In genomic region chr5:111063155-111063554, GRCm38 (mm10) we compare ENCODE assay signal across 21 mouse cellular contexts.
DNase-seq lines count a peak whose midpoint lies in the region; ATAC-seq lines count a peak whose summit lies in the region.
"Had no signal": no experiment of that assay in that cellular context is flagged by ENCODE, and none has a peak within 500 bp of the region (broad histone marks: within the 10 kb centered on the region; RNA-seq: fewer than 3 reads in every experiment).

No protein-coding gene starts in this region.

- no peaks in the 10 kb centered on the region for H3K36me3 ChIP-seq in forebrain, embryonic 14.5 days (ENCODE audit: control insufficient read depth, insufficient read depth, low read length)
- no peaks in the 10 kb centered on the region for H3K36me3 ChIP-seq in forebrain, embryonic 16.5 days (ENCODE audit: control insufficient read depth, insufficient read depth)
- no peaks in the 10 kb centered on the region for H3K36me3 ChIP-seq in heart, embryonic 10.5 days
- H3K36me3 ChIP-seq: embryonic facial prominence, embryonic 12.5 days; embryonic facial prominence, embryonic 15.5 days; hindbrain, embryonic 12.5 days; hindbrain, embryonic 15.5 days had no signal

- peaks cover 36% of the 10 kb centered on the region for H3K4me1 ChIP-seq in forebrain, embryonic 14.5 days (ENCODE audit: control insufficient read depth, insufficient read depth, low read length)
- peaks cover 50% of the 10 kb centered on the region for H3K4me1 ChIP-seq in forebrain, embryonic 16.5 days (replicated peaks; ENCODE audit: control insufficient read depth, insufficient read depth, low read length)
- H3K4me1 ChIP-seq in heart, embryonic 10.5 days = peaks cover 9% of the 10 kb centered on the region; the same call in 1 of the 2 replicates

- H3K27me3 ChIP-seq in forebrain, embryonic 14.5 days (replicated peaks; ENCODE audit: control insufficient read depth, insufficient read depth, low read length) = no peaks in the 10 kb centered on the region
- no peaks in the 10 kb centered on the region for H3K27me3 ChIP-seq in forebrain, embryonic 16.5 days (replicated peaks; ENCODE audit: control insufficient read depth, insufficient read depth, low read length)
- peaks cover 68% of the 10 kb centered on the region for H3K27me3 ChIP-seq in heart, embryonic 10.5 days (ENCODE audit: insufficient read depth, poor library complexity, severe bottlenecking)
- H3K27me3 ChIP-seq: embryonic facial prominence, embryonic 12.5 days; embryonic facial prominence, embryonic 15.5 days; hindbrain, embryonic 12.5 days; hindbrain, embryonic 15.5 days had no signal

- H3K27ac ChIP-seq in forebrain, embryonic 14.5 days (ENCODE audit: low read depth, low read length) = 0 out of 2 replicates have a peak overlapping the region, but pooled peaks have one; percentile 55
- H3K27ac ChIP-seq in forebrain, embryonic 16.5 days (ENCODE audit: low read length) = no peak overlapping the region
- H3K27ac ChIP-seq in heart, embryonic 10.5 days = no peak overlapping the region
- H3K27ac ChIP-seq: embryonic facial prominence, embryonic 12.5 days; embryonic facial prominence, embryonic 15.5 days; hindbrain, embryonic 12.5 days; hindbrain, embryonic 15.5 days had no signal

- H3K4me3 ChIP-seq in forebrain, embryonic 14.5 days (ENCODE audit: low read depth, low read length) = no peak overlapping the region
- H3K4me3 ChIP-seq in forebrain, embryonic 16.5 days (replicated peaks; ENCODE audit: low read length) = no peak overlapping the region
- H3K4me3 ChIP-seq in heart, embryonic 10.5 days = no peak overlapping the region
- H3K4me3 ChIP-seq: embryonic facial prominence, embryonic 12.5 days; embryonic facial prominence, embryonic 15.5 days; hindbrain, embryonic 12.5 days; hindbrain, embryonic 15.5 days had no signal

- no peak overlapping the region for H3K4me2 ChIP-seq in forebrain, embryonic 14.5 days (ENCODE audit: low read length)
- no peak overlapping the region for H3K4me2 ChIP-seq in forebrain, embryonic 16.5 days (ENCODE audit: low read length)
- H3K4me2 ChIP-seq: embryonic facial prominence, embryonic 12.5 days; embryonic facial prominence, embryonic 15.5 days; hindbrain, embryonic 12.5 days; hindbrain, embryonic 15.5 days had no signal

- no peaks in the 10 kb centered on the region for H3K9me3 ChIP-seq in forebrain, embryonic 14.5 days (replicated peaks; ENCODE audit: control insufficient read depth, low read length)
- H3K9me3 ChIP-seq in forebrain, embryonic 16.5 days (ENCODE audit: control insufficient read depth, low read length) = no peaks in the 10 kb centered on the region
- no peaks in the 10 kb centered on the region for H3K9me3 ChIP-seq in heart, embryonic 10.5 days
- H3K9me3 ChIP-seq: embryonic facial prominence, embryonic 12.5 days; embryonic facial prominence, embryonic 15.5 days; hindbrain, embryonic 12.5 days; hindbrain, embryonic 15.5 days had no signal

- DNase-seq in forebrain, embryonic 14.5 days (ENCODE audit: low spot score) = no peak
- peak; percentile 66 for DNase-seq in heart, embryonic 10.5 days (ENCODE audit: low spot score)
- no peak for DNase-seq in heart, adult 8-10 months (ENCODE audit: low spot score)
- DNase-seq in kidney, adult 9 months = peak; percentile 22
- DNase-seq in kidney, adult 11 months = no peak
- DNase-seq in spleen, postnatal 4 days (ENCODE audit: low spot score in 2 of 2) = no peak
- DNase-seq: adrenal gland, adult 2 months; adrenal gland, postnatal 14 days; cerebellum, adult 11 months; cerebellum, adult 2 months; cerebellum, adult 9-11 months; cerebellum, postnatal 25 days; gastrocnemius, postnatal 10 days; gastrocnemius, postnatal 36 days; kidney, adult 8-10 months had no signal

- 92% methylated on average over 3 of the region's 3 CpGs for WGBS in forebrain, embryonic 14.5 days
- whole genome bisulfite sequencing in forebrain, embryonic 16.5 days = 96% methylated on average over 3 of the region's 3 CpGs
- WGBS in heart, embryonic 10.5 days = 78% methylated on average over 3 of the region's 3 CpGs

- no peak overlapping the region for H3K9ac ChIP-seq in forebrain, embryonic 14.5 days (ENCODE audit: low read length)
- no peak overlapping the region for H3K9ac ChIP-seq in forebrain, embryonic 16.5 days (replicated peaks; ENCODE audit: low read depth, low read length)
- H3K9ac ChIP-seq: embryonic facial prominence, embryonic 12.5 days; embryonic facial prominence, embryonic 15.5 days; hindbrain, embryonic 12.5 days; hindbrain, embryonic 15.5 days had no signal

- no peak for ATAC-seq in forebrain, embryonic 14.5 days
- ATAC-seq in forebrain, embryonic 16.5 days = no peak
- ATAC-seq: CD4-positive, CD25-positive, alpha-beta regulatory T cell, adult 4 months had no signal

Comparison
In these comparisons a context has a peak if more than half of its experiments do, and no peak if none do; other contexts are left out.
1. DNase-seq: peak in heart, embryonic 10.5 days (single experiment) and kidney, adult 9 months (single experiment); none in forebrain, embryonic 14.5 days (single experiment), heart, adult 8-10 months (single experiment), kidney, adult 11 months (single experiment) and spleen, postnatal 4 days (0 of 2).